In genomic region chr9:114556276-114556855, GRCm38 (mm10) we compare ENCODE assay signal across 1 mouse cellular context.
TF ChIP-seq lines count a peak whose summit lies in the region.

No protein-coding gene starts in this region.

TF ChIP-seq in ES-E14, 5 proteins besides CTCF, POLR2A, EP300 and RAD21:
- TF ChIP-seq CHD2 (IDR thresholded peaks at IDR 0.05; ENCODE audit: low read depth, low read length) (no peak), MAFK (IDR thresholded peaks at IDR 0.05; ENCODE audit: insufficient read depth, low read depth, low read length) (no peak), ZNF384 (IDR thresholded peaks at IDR 0.05; ENCODE audit: low read depth, low read length) (no peak), HCFC1 (IDR thresholded peaks at IDR 0.05; ENCODE audit: borderline replicate concordance, insufficient read depth, low read length) (no peak), ZC3H11A (IDR thresholded peaks at IDR 0.05; ENCODE audit: borderline replicate concordance, low read depth, low read length) (no peak)
